Mouse (Mus musculus): ENCODE data around the gene Mrpl45.
"Not testable (repeated sequence)": the region's sequence is repeated elsewhere in the genome, so short reads cannot be mapped to it uniquely, and the experiment has no call there.

The Mrpl45 gene

DNA sequence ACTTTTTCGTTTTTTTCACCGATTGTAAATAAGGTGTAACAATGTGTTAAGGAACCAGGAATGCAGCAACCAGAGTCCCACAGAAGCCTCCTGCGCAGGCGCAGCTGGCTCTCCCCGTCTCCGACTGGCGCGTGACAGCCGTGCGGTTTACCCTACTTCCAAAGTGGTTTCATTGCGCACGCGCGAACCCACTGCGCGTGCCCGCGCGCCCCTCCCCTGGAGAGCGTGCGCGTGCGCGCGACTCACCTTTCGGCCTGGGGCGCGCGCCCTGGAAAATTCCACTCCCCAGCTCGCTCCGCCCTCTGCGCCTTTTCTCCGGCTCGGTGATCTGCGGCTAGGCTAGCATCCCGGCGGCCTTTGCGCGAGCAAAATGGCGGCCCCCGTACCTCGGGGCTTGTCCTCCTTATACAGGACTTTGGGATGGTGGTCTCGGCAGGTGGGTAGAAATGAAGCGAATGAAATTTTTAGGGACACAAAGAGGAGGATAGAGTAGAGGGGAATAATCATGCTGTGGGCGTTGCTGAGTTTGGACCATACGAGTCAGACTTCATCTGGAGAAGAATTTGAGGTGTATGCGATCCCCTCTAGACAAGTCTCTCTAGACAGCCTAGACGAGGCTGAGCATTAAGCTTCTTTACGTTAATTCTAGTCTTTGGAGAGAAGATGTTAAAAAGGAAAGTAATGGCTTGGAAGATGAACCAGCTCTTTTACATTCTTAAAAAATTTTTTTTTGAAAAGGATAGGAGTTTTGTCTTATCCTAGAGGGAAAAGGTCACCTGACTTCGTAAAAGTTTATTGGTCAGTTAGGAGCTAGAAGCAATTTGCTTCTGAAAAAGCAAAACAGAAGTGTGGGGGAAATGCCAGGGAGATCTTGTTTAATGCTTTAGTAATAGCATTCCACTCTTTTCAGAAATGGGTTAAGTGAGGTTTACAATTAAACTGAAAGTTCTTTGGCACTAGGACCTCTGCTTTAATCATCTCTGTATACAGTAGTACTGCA lies at the start of gene Mrpl45:
Gene Mrpl45 (plus strand): TSS at position 213 of the 1,000 bp plus-strand sequence.
- DNase-seq (ENCODE audit: low read depth, low spot score) = peak; percentile 98

DNA sequence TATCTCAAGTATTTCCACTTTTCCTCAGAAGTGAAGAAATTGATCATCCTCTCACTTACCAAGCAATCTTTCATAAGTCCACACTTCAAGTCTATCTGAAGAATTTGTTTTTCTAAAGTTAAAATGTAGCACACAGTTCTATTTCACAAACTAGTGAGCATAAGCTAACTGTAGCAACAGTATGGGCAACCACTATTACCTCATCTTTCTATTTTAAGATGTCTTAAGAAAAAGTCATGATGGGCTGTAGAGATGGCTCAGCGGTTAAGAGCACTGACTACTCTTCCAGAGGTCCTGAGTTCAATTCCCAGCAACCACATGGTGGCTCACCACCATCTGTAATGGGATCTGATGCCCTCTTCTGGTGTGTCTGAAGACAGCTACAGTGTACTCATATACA lies 49.0 kb upstream of the Mrpl45 start:
- not testable (repeated sequence) for DNase-seq (ENCODE audit: low read depth, low spot score)

DNA sequence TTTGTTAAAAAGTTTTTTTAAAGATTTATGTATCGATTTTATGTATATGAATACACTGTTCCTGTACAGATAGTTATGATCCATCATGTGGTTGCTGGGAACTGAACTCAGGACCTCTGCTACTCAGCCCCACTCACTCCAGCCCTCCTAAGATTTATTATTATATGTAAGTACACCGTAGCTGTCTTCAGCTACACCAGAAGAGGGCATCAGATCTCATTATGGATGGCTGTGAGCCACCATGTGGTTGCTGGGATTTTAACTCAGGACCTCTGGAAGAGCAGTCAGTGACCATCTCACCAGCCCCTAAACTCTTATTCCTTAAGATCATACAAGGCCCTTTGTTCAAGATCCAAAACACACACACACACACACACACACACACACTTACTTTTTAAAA lies 45.5 kb upstream of the Mrpl45 start:
- DNase-seq (ENCODE audit: low read depth, low spot score) = peak; percentile 17

DNA sequence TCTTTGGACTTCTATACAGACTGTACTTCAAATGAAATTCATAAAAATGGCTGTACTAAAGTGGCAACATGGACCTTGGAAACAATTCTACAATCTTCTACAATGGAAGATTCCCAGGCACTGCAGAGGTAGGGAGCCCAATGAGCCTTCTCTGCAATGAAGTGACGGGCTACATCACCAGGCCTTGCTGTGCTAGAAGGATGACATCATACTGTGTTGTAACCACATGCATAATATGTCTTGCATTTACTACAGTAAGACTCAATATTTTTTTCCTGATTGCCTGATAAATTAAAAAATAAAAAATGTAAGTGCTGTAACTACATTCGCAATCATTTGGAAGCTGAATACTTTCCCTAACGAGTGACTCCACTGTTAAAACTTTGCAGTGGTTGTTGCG lies 42.7 kb upstream of the Mrpl45 start:
- peak; percentile 18 for DNase-seq (ENCODE audit: low read depth, low spot score)

DNA sequence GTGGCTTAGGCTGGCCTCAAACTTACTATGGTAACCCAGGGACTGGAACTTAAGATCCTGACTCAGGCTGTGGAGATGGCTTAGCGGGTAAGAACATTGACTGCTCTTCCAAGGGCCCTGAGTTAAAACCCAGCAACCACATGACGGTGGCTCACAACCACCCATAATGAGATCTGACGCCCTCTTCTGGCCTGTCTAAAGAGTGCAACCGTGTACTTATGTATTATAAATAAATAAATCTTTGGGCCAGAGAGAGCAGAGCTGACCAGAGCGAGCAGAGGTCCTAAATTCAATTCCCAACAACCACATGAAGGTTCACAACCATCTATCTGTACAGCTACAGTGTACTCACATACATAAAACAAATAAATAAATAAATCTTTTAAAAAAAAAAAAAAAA lies 41.9 kb upstream of the Mrpl45 start:
- no peak for DNase-seq (ENCODE audit: low read depth, low spot score)

DNA sequence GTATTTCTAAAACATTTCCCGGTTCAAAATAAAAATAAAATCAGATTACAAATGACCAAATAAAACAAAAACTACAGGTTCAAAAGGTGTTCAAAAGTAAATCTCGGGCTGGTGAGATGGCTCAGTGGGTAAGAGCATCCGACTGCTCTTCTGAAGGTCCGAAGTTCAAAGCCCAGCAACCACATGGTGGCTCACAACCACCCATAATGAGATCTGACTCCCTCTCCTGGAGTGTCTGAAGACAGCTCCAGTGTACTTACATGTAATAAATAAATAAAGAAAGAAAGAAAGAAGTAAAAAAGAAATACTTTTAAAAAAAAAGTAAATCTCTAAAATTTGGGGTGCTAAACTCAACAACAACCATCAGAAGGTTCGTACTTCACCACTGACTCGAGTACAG lies 40.6 kb upstream of the Mrpl45 start:
- not testable (repeated sequence) for DNase-seq (ENCODE audit: low read depth, low spot score)

DNA sequence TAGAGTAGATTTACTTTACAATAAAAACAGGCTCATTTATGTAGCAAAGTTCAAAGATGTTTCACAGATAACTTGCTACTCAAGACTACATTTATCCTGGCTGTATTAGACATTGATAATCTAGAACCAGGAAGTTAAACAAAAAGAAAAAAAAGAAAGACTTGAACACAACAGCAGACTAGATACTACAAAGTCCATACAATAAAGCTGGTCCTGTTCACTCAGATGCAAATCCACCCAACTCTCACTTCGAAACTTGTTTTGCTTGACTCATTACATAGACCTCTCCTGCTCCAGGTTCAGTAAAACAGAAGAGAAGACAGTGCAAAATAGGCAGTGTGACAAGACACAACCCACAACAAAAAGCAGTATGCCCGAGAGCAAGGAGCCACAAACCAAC lies 40.2 kb upstream of the Mrpl45 start:
- no peak for DNase-seq (ENCODE audit: low read depth, low spot score)

DNA sequence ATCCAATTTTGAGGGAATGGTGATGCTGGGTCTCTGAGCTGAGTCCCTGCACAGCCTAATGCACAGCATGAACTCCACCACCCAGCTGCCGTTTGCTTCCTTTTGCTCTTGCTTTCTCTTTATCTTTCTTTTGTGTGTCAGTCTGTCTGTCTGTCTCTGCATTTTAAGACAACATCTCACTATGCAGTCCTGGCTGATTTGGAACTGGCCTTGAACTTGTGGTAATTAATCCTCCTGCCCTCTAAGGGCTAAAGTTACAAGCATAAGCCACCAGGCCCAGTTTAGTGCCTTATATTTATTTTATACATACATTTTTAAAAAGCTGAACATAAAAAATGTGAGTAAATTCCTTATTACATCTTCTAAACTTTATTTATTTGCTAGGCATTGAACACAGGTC lies 39.5 kb upstream of the Mrpl45 start:
- DNase-seq (ENCODE audit: low read depth, low spot score) = no peak

DNA sequence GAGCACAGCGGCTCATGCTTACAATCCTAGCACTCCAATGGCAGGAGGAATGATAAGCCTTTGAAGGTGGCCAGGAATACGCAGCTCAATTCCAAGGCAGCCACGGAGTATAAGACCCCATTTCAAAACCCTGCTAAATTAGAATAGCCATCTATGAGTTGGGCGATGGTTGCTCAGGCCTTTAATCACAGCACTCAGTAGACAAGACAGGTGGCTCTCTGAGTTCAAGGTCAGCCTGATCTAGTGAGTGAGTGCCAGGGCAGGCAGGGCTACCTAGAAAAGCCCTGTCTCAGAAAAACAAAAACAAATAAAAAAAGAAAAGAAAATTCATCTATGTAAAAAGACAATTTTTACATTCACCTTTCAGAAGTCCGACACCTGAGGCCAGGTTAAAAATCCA lies 38.4 kb upstream of the Mrpl45 start:
- DNase-seq (ENCODE audit: low read depth, low spot score) = no peak

DNA sequence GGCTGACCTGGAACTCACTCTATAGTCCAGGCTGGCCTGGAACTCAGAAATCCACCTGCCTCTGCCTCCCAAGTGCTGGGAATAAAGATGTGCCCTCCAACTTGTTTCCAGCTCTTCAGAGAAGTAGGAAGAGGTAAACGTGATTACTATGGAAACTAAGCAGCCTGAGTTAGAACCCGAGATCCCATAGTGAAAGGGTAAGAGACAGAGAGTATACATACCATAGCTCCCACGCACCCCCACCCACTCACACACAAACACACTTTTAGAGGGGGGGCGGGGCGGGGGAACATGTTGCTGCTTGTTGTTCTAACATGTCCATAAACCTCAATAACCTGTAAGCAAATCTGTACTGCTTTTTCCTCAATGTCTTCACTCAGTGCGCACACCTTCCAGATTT lies 37.1 kb upstream of the Mrpl45 start:
- no peak for DNase-seq (ENCODE audit: low read depth, low spot score)

GRCm38 (mm10) chr11:97279040-97279404 lies 36.5 kb upstream of the Mrpl45 start:
- no peak for DNase-seq (ENCODE audit: low read depth, low spot score)

GRCm38 (mm10) chr11:97279405-97280215 lies 35.9 kb upstream of the Mrpl45 start:
- DNase-seq (ENCODE audit: low read depth, low spot score) = peak; percentile 79

GRCm38 (mm10) chr11:97280216-97280861 lies 35.2 kb upstream of the Mrpl45 start, which contains the start of gene Npepps:
Npepps (minus strand) TSS chr11:97280638.
- peak; percentile 55 for DNase-seq (ENCODE audit: low read depth, low spot score)

- no peak for DNase-seq (ENCODE audit: low read depth, low spot score)
Measured at GRCm38 (mm10) chr11:97282179-97282578, 33.3 kb upstream of the Mrpl45 start.

GRCm38 (mm10) chr11:97284854-97285253 lies 30.7 kb upstream of the Mrpl45 start:
- no peak for DNase-seq (ENCODE audit: low read depth, low spot score)

DNA sequence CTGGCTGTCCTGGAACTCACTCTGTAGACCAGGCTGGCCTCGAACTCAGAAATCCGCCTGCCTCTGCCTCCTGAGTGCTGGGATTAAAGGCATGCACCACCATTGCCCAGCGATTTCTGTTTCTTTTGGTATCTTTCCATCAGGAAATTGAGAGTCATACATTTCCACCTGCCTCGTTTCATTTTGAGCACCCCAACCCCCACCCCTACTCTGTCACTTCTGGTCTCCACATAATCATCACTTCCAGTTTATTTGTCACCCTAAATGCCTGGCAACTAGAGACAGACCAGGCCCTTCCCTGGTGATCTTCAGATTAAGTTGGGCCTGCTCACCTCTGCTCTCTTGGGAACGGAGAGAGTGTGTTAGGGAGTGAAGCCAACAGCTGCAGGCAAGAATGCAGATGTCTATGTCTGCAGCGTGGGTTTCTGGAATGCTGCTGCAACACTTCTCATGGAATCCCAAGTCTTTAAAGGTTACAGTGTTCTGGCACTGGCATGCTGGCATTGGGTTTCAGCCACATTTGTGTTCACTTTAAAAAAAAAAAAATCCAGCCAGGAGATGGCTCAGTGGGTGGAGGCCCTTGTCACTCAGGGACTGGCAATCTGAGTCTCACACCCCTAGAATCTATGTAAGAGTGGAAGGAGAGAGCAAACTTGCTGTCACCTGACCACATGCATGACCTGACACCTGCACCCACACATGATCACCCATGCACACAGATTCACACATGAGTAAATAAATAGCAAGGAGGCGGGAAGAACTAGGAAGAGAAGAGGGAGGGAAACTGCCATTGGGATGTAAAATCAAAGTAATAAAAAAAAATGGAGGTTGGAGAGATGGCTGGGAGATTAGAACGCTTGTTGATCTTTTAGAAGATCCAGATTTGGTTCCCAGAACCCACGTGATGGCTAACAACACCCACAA lies 29.4 kb upstream of the Mrpl45 start:
- peak; percentile 85 for DNase-seq (ENCODE audit: low read depth, low spot score)

- DNase-seq (ENCODE audit: low read depth, low spot score) = no peak
Measured at GRCm38 (mm10) chr11:97286973-97287372, 28.5 kb upstream of the Mrpl45 start.

GRCm38 (mm10) chr11:97287643-97288042 lies 27.9 kb upstream of the Mrpl45 start:
- DNase-seq (ENCODE audit: low read depth, low spot score) = no peak

GRCm38 (mm10) chr11:97289276-97290230 lies 26.0 kb upstream of the Mrpl45 start:
- DNase-seq (ENCODE audit: low read depth, low spot score) = no peak

- DNase-seq (ENCODE audit: low read depth, low spot score) = no peak
Measured at GRCm38 (mm10) chr11:97292731-97293130, 22.8 kb upstream of the Mrpl45 start.
